Mouse (Mus musculus) hindbrain, embryonic 16.5 days (tissue): ENCODE data around the gene Naa38. TPM values are rescaled to one million over a fixed set of nuclear protein-coding genes. Genes with fewer than 3 reads are reported as not detected.

Source experiments
- ATAC-seq: fragments of 200-750 bp; cut with Nextera tagmentation; 2 replicates; pipeline ENCODE4 v1.8.0; 2017; ENCODE audit warnings: moderate TSS enrichment, moderate library complexity
- H3K27ac ChIP-seq: fragments of 300-500 bp; sonication (generic); 2 replicates; pipeline ENCODE4 v1.5.1; 2014; ENCODE audit warnings: low read depth, mild to moderate bottlenecking, control low read depth, low read length, moderate library complexity
- H3K27me3 ChIP-seq: fragments of 300-500 bp; sonication (generic); replicated peaks from 2 replicates; pipeline ENCODE4 v1.6.1; 2014; ENCODE audit warnings: low read length; ENCODE audit not compliant: control insufficient read depth, insufficient read depth
- H3K36me3 ChIP-seq: fragments of 300-500 bp; sonication (generic); 2 replicates; pipeline ENCODE4 v1.6.1; 2014; ENCODE audit warnings: mild to moderate bottlenecking, low read length, moderate library complexity, mixed read lengths; ENCODE audit not compliant: control insufficient read depth, insufficient read depth
- H3K4me1 ChIP-seq: fragments of 300-500 bp; sonication (generic); 2 replicates; pipeline ENCODE4 v1.6.1; 2014; ENCODE audit warnings: low read depth, low read length; ENCODE audit not compliant: control insufficient read depth, insufficient read depth
- H3K4me2 ChIP-seq: fragments of 300-500 bp; sonication (generic); 2 replicates; pipeline ENCODE4 v1.6.1; 2014; ENCODE audit warnings: mild to moderate bottlenecking, low read length, control low read depth, moderate library complexity
- H3K4me3 ChIP-seq: fragments of 300-500 bp; sonication (generic); 2 replicates; pipeline ENCODE4 v1.5.1; 2014; ENCODE audit warnings: mild to moderate bottlenecking, low read length, control low read depth, moderate library complexity
- H3K9ac ChIP-seq: fragments of 300-500 bp; sonication (generic); 2 replicates; pipeline ENCODE4 v1.6.1; 2014; ENCODE audit warnings: low read depth, mild to moderate bottlenecking, control low read depth, low read length, moderate library complexity
- H3K9me3 ChIP-seq: fragments of 300-500 bp; sonication (generic); 2 replicates; pipeline ENCODE4 v1.6.1; 2014; ENCODE audit warnings: mild to moderate bottlenecking, low read length, moderate library complexity; ENCODE audit not compliant: control insufficient read depth
- WGBS: fragments of 180-500 bp; shearing (Covaris S2); extraction: QIAGEN DNeasy Blood & Tissue Kit; methylation state at CpG from one replicate; pipeline ENCODE4 v1.1.7; 2014; 5-methylcytosine and 5-hydroxymethylcytosine counted together
- polyA plus RNA-seq: library from polyadenylated mRNA; unstranded; fragments of >200 nt; fragmentation: Nextera tagmentation; extraction: Ambion mirVana; gene quantifications from 2 replicates; pipeline ENCODE4 v1.2.1, GENCODE M21; 2015

Gene Naa38
- polyA plus RNA-seq, 1 experiment from 2014 or later = 130 TPM

- no peak overlapping the region for H3K4me2 ChIP-seq
- no peaks in the 10 kb centered on the region for H3K27me3 ChIP-seq
- no peak overlapping the region for H3K27ac ChIP-seq
- H3K4me3 ChIP-seq = no peak overlapping the region
- peaks cover 56% of the 10 kb centered on the region for H3K36me3 ChIP-seq
- H3K9ac ChIP-seq = no peak overlapping the region
- H3K4me1 ChIP-seq = peaks cover 14% of the 10 kb centered on the region
- H3K9me3 ChIP-seq = no peaks in the 10 kb centered on the region
- WGBS = 91% methylated on average over 20 of the region's 24 CpGs
- no peak for ATAC-seq
Measured at GRCm38 (mm10) chr11:69404595-69405396, 9.5 kb downstream of the Naa38 start.

- Histone ChIP-seq H3K4me3 (no peak overlapping the region), H3K27ac (no peak overlapping the region), H3K36me3 (peaks cover 48% of the 10 kb centered on the region), H3K4me2 (no peak overlapping the region), H3K9me3 (no peaks in the 10 kb centered on the region), H3K27me3 (no peaks in the 10 kb centered on the region), H3K9ac (no peak overlapping the region), H3K4me1 (peaks cover 14% of the 10 kb centered on the region)
- 91% methylated on average over 24 of the region's 24 CpGs for WGBS
- no peak for ATAC-seq
Measured at GRCm38 (mm10) chr11:69405397-69406200, 10.3 kb downstream of the Naa38 start.

GRCm38 (mm10) chr11:69406282-69406681, 11.0 kb downstream of the Naa38 start:
- H3K9ac ChIP-seq = no peak overlapping the region
- H3K27ac ChIP-seq = no peak overlapping the region
- no peak overlapping the region for H3K4me3 ChIP-seq
- peaks cover 14% of the 10 kb centered on the region for H3K4me1 ChIP-seq
- WGBS = 85% methylated on average over 19 of the region's 19 CpGs
- H3K27me3 ChIP-seq = no peaks in the 10 kb centered on the region
- H3K9me3 ChIP-seq = no peaks in the 10 kb centered on the region
- ATAC-seq = no peak
- peaks cover 41% of the 10 kb centered on the region for H3K36me3 ChIP-seq
- H3K4me2 ChIP-seq = no peak overlapping the region

- no peak overlapping the region; the same call in 1 of the 2 replicates for H3K27ac ChIP-seq
- H3K4me1 ChIP-seq = peaks cover 20% of the 10 kb centered on the region
- H3K27me3 ChIP-seq = no peaks in the 10 kb centered on the region
- no peak overlapping the region for H3K4me3 ChIP-seq
- H3K4me2 ChIP-seq = no peak overlapping the region
- 83% methylated on average over 16 of the region's 16 CpGs for whole genome bisulfite sequencing
- ATAC-seq = no peak
- no peak overlapping the region for H3K9ac ChIP-seq
- H3K9me3 ChIP-seq = no peaks in the 10 kb centered on the region
- peaks cover 39% of the 10 kb centered on the region for H3K36me3 ChIP-seq
Measured at GRCm38 (mm10) chr11:69406867-69407723, 11.8 kb downstream of the Naa38 start.

- no peaks in the 10 kb centered on the region for H3K9me3 ChIP-seq
- no peak for ATAC-seq
- no peak overlapping the region for H3K4me3 ChIP-seq
- peak overlapping the region; percentile 60 for H3K27ac ChIP-seq
- H3K36me3 ChIP-seq = peaks cover 36% of the 10 kb centered on the region
- H3K9ac ChIP-seq = peak overlapping the region; percentile 85
- no peaks in the 10 kb centered on the region for H3K27me3 ChIP-seq
- WGBS = 82% methylated on average over 4 of the region's 4 CpGs
- peak overlapping the region; percentile 67 for H3K4me2 ChIP-seq
- H3K4me1 ChIP-seq = peaks cover 25% of the 10 kb centered on the region
Measured at GRCm38 (mm10) chr11:69407724-69408004, 12.4 kb downstream of the Naa38 start.

- peaks cover 36% of the 10 kb centered on the region for H3K4me1 ChIP-seq
Measured at GRCm38 (mm10) chr11:69408541-69409377, 13.5 kb downstream of the Naa38 start.

GRCm38 (mm10) chr11:69409378-69410044, 14.2 kb downstream of the Naa38 start:
- Histone ChIP-seq H3K4me2 (peak overlapping the region; percentile 67), H3K9ac (peak overlapping the region; percentile 85), H3K9me3 (no peaks in the 10 kb centered on the region), H3K4me1 (peaks cover 44% of the 10 kb centered on the region), H3K27ac (peak overlapping the region; percentile 91), H3K36me3 (peaks cover 24% of the 10 kb centered on the region), H3K4me3 (peak overlapping the region; percentile 76), H3K27me3 (no peaks in the 10 kb centered on the region)
- WGBS = under 1% methylated on average over 43 of the region's 46 CpGs
- peak; percentile 43 for ATAC-seq

More at GRCm38 (mm10) chr11:69408541-69409377, 13.5 kb downstream of the Naa38 start:
- peak; percentile 76 for ATAC-seq
- Histone ChIP-seq H3K27ac (peak overlapping the region; percentile 91), H3K9me3 (no peaks in the 10 kb centered on the region), H3K27me3 (no peaks in the 10 kb centered on the region), H3K36me3 (peaks cover 31% of the 10 kb centered on the region), H3K9ac (peak overlapping the region; percentile 85), H3K4me3 (peak overlapping the region; percentile 76), H3K4me2 (peak overlapping the region; percentile 67)
- under 1% methylated on average over 33 of the region's 33 CpGs for WGBS

GRCm38 (mm10) chr11:69410045-69410309, 14.7 kb downstream of the Naa38 start:
- 0% methylated on average over 18 of the region's 18 CpGs for WGBS
- peak overlapping the region; percentile 67 for H3K4me2 ChIP-seq
- peaks cover 49% of the 10 kb centered on the region for H3K4me1 ChIP-seq
- ATAC-seq = no peak
- peaks cover 20% of the 10 kb centered on the region for H3K36me3 ChIP-seq
- H3K27me3 ChIP-seq = no peaks in the 10 kb centered on the region
- H3K9me3 ChIP-seq = no peaks in the 10 kb centered on the region
- H3K27ac ChIP-seq = peak overlapping the region; percentile 91
- H3K9ac ChIP-seq = peak overlapping the region; percentile 85
- peak overlapping the region; percentile 76 for H3K4me3 ChIP-seq
